Mouse (Mus musculus) kidney, embryonic 16.5 days (tissue): Measurements from ENCODE around the gene Rspo4. TPM values are rescaled to one million over a fixed set of nuclear protein-coding genes. Genes with fewer than 3 reads are reported as not detected.
A peak's percentile ranks its signal among the peaks of the same experiment; 100 is the strongest.

Experiments
- ATAC-seq: fragments of 200-750 bp; cut with Nextera tagmentation; 2 replicates; pipeline ENCODE4 v1.8.0; 2017; ENCODE audit warnings: moderate TSS enrichment; ENCODE audit not compliant: low FRiP score, low TSS enrichment
- H3K27ac ChIP-seq: fragments of 300-500 bp; sonication (generic); 2 replicates; pipeline ENCODE4 v1.5.1; 2014; ENCODE audit warnings: low read length
- H3K27me3 ChIP-seq: fragments of 300-500 bp; sonication (generic); 2 replicates; pipeline ENCODE4 v1.6.1; 2014; ENCODE audit warnings: low read length, control low read depth, mixed read lengths; ENCODE audit not compliant: insufficient read depth
- H3K36me3 ChIP-seq: fragments of 300-500 bp; sonication (generic); 2 replicates; pipeline ENCODE4 v1.6.1; 2014; ENCODE audit warnings: low read length, control low read depth, mixed read lengths; ENCODE audit not compliant: insufficient read depth
- H3K4me1 ChIP-seq: fragments of 300-500 bp; sonication (generic); 2 replicates; pipeline ENCODE4 v1.6.1; 2014; ENCODE audit warnings: low read length, control low read depth, mixed read lengths; ENCODE audit not compliant: insufficient read depth
- H3K4me2 ChIP-seq: fragments of 300-500 bp; sonication (generic); replicated peaks from 2 replicates; pipeline ENCODE4 v1.6.1; 2014; ENCODE audit warnings: low read depth, low read length
- H3K4me3 ChIP-seq: fragments of 300-500 bp; sonication (generic); 2 replicates; pipeline ENCODE4 v1.5.1; 2014; ENCODE audit warnings: mild to moderate bottlenecking, low read length
- H3K9ac ChIP-seq: fragments of 300-500 bp; sonication (generic); replicated peaks from 2 replicates; pipeline ENCODE4 v1.6.1; 2014; ENCODE audit warnings: low read length
- H3K9me3 ChIP-seq: fragments of 300-500 bp; sonication (generic); 2 replicates; pipeline ENCODE4 v1.6.1; 2016; ENCODE audit warnings: low read length, control low read depth
- WGBS: fragments of 180-500 bp; shearing (Covaris S2); extraction: QIAGEN DNeasy Blood & Tissue Kit; methylation state at CpG from one replicate; pipeline ENCODE4 v1.1.7; 2014; 5-methylcytosine and 5-hydroxymethylcytosine counted together
- polyA plus RNA-seq: library from polyadenylated mRNA; unstranded; fragments of >200 nt; fragmentation: Nextera tagmentation; extraction: Ambion mirVana; gene quantifications from 2 replicates; pipeline ENCODE4 v1.2.1, GENCODE M21; 2015

Rspo4 gene
- 0.09 TPM in 1 of 2 replicates, not detected in the other for polyA plus RNA-seq

GRCm38 (mm10) chr2:151842648-151843226, at the start of gene Rspo4:
Gene Rspo4 (plus strand): TSS chr2:151842927.
- H3K27ac ChIP-seq, result no peak within 1 kb of the TSS
- H3K4me2 ChIP-seq, result peak within 1 kb of the TSS; percentile 69
- H3K4me1 ChIP-seq, result peaks cover 8% of the 10 kb centered on the region; the same call in 1 of the 2 replicates
- peak; percentile 69 for ATAC-seq
- 1% methylated on average over 36 of the region's 50 CpGs for WGBS
- peak within 1 kb of the TSS; percentile 44 for H3K4me3 ChIP-seq
- no peaks in the 10 kb centered on the region for H3K36me3 ChIP-seq
- no peak within 1 kb of the TSS for H3K9ac ChIP-seq
- no peaks in the 10 kb centered on the region for H3K9me3 ChIP-seq
- peaks cover 33% of the 10 kb centered on the region for H3K27me3 ChIP-seq

- Histone ChIP-seq H3K36me3 (no peaks in the 10 kb centered on the region), H3K27me3 (no peaks in the 10 kb centered on the region), H3K4me3 (no peak overlapping the region), H3K9ac (no peak overlapping the region), H3K4me1 (no peaks in the 10 kb centered on the region), H3K27ac (no peak overlapping the region), H3K9me3 (no peaks in the 10 kb centered on the region), H3K4me2 (no peak overlapping the region)
- no peak for ATAC-seq
- WGBS, result 71% methylated on average over 4 of the region's 4 CpGs
Measured at GRCm38 (mm10) chr2:151815586-151815985, 27.1 kb upstream of the Rspo4 start.

- no peaks in the 10 kb centered on the region for H3K27me3 ChIP-seq
- no peak overlapping the region for H3K4me2 ChIP-seq
- no peak overlapping the region for H3K9ac ChIP-seq
- no peak overlapping the region for H3K4me3 ChIP-seq
- 50% methylated on average over 5 of the region's 5 CpGs for WGBS
- H3K9me3 ChIP-seq, result no peaks in the 10 kb centered on the region
- no peaks in the 10 kb centered on the region for H3K4me1 ChIP-seq
- H3K36me3 ChIP-seq, result no peaks in the 10 kb centered on the region
- ATAC-seq, result no peak
- no peak overlapping the region for H3K27ac ChIP-seq
Measured at GRCm38 (mm10) chr2:151862257-151862810, 19.6 kb downstream of the Rspo4 start.

GRCm38 (mm10) chr2:151864941-151865340, 22.2 kb downstream of the Rspo4 start:
- no peaks in the 10 kb centered on the region for H3K9me3 ChIP-seq
- no peak overlapping the region for H3K4me2 ChIP-seq
- no peak for ATAC-seq
- no peak overlapping the region for H3K4me3 ChIP-seq
- no peaks in the 10 kb centered on the region for H3K36me3 ChIP-seq
- H3K4me1 ChIP-seq, result no peaks in the 10 kb centered on the region
- 84% methylated on average over 6 of the region's 6 CpGs for WGBS
- no peaks in the 10 kb centered on the region for H3K27me3 ChIP-seq
- no peak overlapping the region for H3K9ac ChIP-seq
- no peak overlapping the region for H3K27ac ChIP-seq

GRCm38 (mm10) chr2:151866487-151866886, 23.8 kb downstream of the Rspo4 start:
- Histone ChIP-seq H3K9ac (no peak overlapping the region), H3K27me3 (no peaks in the 10 kb centered on the region), H3K4me2 (no peak overlapping the region), H3K27ac (no peak overlapping the region), H3K9me3 (no peaks in the 10 kb centered on the region), H3K36me3 (no peaks in the 10 kb centered on the region), H3K4me3 (no peak overlapping the region), H3K4me1 (no peaks in the 10 kb centered on the region)
- ATAC-seq, result peak; percentile 75
- WGBS, result 32% methylated on average over 4 of the region's 4 CpGs

- 90% methylated on average over 8 of the region's 8 CpGs for WGBS
- no peak for ATAC-seq
- H3K4me3 ChIP-seq, result no peak overlapping the region
Measured at GRCm38 (mm10) chr2:151868196-151868595, 25.5 kb downstream of the Rspo4 start.

GRCm38 (mm10) chr2:151874551-151874950, 31.8 kb downstream of the Rspo4 start:
- Histone ChIP-seq H3K9ac (no peak overlapping the region), H3K36me3 (no peaks in the 10 kb centered on the region), H3K27me3 (0 out of 2 replicates have a peak, but pooled peaks cover 2% of the 10 kb centered on the region), H3K4me2 (no peak overlapping the region), H3K9me3 (no peaks in the 10 kb centered on the region), H3K27ac (no peak overlapping the region), H3K4me3 (no peak overlapping the region), H3K4me1 (no peaks in the 10 kb centered on the region)
- ATAC-seq, result no peak

More at GRCm38 (mm10) chr2:151868196-151868595, 25.5 kb downstream of the Rspo4 start:
- Histone ChIP-seq H3K27ac (no peak overlapping the region), H3K4me2 (no peak overlapping the region), H3K4me1 (no peaks in the 10 kb centered on the region), H3K9me3 (no peaks in the 10 kb centered on the region), H3K9ac (no peak overlapping the region), H3K36me3 (no peaks in the 10 kb centered on the region), H3K27me3 (no peaks in the 10 kb centered on the region)

- Histone ChIP-seq H3K4me2 (no peak overlapping the region), H3K9me3 (no peaks in the 10 kb centered on the region), H3K36me3 (no peaks in the 10 kb centered on the region), H3K4me3 (no peak overlapping the region), H3K27ac (no peak overlapping the region), H3K27me3 (0 out of 2 replicates have a peak, but pooled peaks cover 2% of the 10 kb centered on the region), H3K9ac (no peak overlapping the region), H3K4me1 (no peaks in the 10 kb centered on the region)
- 12% methylated on average over 8 of the region's 8 CpGs for WGBS
- ATAC-seq, result peak; percentile 64
Measured at GRCm38 (mm10) chr2:151876012-151876485, 33.3 kb downstream of the Rspo4 start.

- no peak overlapping the region for H3K9ac ChIP-seq
- no peaks in the 10 kb centered on the region for H3K36me3 ChIP-seq
- ATAC-seq, result no peak
- H3K4me2 ChIP-seq, result no peak overlapping the region
- H3K4me1 ChIP-seq, result no peaks in the 10 kb centered on the region
- H3K27ac ChIP-seq, result no peak overlapping the region
- 78% methylated on average over 3 of the region's 3 CpGs for WGBS
- no peak overlapping the region for H3K4me3 ChIP-seq
- H3K27me3 ChIP-seq, result 0 out of 2 replicates have a peak, but pooled peaks cover 2% of the 10 kb centered on the region
- H3K9me3 ChIP-seq, result no peaks in the 10 kb centered on the region
Measured at GRCm38 (mm10) chr2:151878645-151879044, 35.9 kb downstream of the Rspo4 start.

- ATAC-seq, result no peak
- H3K27ac ChIP-seq, result no peak overlapping the region
- no peaks in the 10 kb centered on the region for H3K36me3 ChIP-seq
- no peak overlapping the region for H3K4me2 ChIP-seq
- 48% methylated on average over 2 of the region's 2 CpGs for WGBS
- H3K27me3 ChIP-seq, result 0 out of 2 replicates have a peak, but pooled peaks cover 2% of the 10 kb centered on the region
- H3K9ac ChIP-seq, result no peak overlapping the region
- no peaks in the 10 kb centered on the region for H3K9me3 ChIP-seq
- H3K4me1 ChIP-seq, result no peaks in the 10 kb centered on the region
- H3K4me3 ChIP-seq, result no peak overlapping the region
Measured at GRCm38 (mm10) chr2:151879760-151880159, 37.0 kb downstream of the Rspo4 start.
